Mouse (Mus musculus) cerebellum, adult 9-10 months (tissue): ENCODE results near the gene Lamtor4.

ENCODE experiments used
- DNase-seq: peaks from one replicate; pipeline ENCODE4 v3.0.0; 2022

Lamtor4 gene

DNA sequence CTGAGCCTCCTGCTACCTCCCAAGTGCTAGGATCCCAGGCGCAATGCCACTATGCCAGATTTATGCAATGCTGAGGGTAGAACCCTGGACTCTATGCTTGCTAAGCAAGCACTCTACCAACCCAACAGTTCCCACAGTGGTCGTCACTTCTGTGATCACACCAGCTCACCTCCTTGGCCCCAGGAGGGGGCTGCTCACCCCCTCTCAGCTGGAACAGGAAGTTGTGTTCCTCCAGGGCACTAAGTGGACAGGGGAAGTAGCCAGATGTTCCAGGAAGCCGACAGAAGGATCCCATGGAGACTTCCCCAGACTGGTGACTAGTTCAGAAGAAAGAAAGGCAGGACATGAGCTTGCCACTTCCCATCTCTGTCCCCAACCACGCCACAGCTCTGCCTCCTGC, 6.7 kb downstream of the Lamtor4 start:
- DNase-seq: no peak

DNA sequence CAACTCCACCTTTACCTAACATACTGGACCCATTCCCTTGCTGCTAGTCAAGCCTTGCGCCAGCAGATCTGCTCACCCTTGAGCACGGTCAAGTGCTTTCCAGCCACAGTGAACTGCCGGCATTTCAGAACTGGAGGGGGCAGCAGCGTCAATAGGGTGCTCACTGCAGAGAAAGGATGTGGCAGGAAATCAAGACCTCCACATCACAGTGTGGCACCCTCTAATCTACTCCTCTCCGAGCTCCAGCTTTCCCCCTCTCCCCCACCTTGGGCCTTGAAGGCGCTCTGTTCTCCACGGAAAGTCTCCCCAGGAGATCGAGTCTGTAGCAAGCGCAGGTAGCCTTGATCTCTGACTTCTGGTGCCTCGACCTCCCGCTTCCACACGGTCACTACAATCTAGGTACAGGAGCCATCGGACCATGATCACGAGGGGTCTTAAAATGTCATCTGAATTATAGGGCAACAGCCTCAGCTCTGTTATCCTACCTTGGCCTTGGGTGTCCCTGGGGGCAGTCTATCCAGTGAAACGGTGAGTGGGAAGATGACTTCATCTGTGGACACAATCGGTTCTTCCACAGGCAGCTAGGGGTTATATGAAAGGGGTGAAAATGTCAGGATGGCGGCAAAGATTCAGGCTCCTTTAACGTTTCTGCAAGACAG, 7.4 kb downstream of the Lamtor4 start:
- DNase-seq: no peak

DNA sequence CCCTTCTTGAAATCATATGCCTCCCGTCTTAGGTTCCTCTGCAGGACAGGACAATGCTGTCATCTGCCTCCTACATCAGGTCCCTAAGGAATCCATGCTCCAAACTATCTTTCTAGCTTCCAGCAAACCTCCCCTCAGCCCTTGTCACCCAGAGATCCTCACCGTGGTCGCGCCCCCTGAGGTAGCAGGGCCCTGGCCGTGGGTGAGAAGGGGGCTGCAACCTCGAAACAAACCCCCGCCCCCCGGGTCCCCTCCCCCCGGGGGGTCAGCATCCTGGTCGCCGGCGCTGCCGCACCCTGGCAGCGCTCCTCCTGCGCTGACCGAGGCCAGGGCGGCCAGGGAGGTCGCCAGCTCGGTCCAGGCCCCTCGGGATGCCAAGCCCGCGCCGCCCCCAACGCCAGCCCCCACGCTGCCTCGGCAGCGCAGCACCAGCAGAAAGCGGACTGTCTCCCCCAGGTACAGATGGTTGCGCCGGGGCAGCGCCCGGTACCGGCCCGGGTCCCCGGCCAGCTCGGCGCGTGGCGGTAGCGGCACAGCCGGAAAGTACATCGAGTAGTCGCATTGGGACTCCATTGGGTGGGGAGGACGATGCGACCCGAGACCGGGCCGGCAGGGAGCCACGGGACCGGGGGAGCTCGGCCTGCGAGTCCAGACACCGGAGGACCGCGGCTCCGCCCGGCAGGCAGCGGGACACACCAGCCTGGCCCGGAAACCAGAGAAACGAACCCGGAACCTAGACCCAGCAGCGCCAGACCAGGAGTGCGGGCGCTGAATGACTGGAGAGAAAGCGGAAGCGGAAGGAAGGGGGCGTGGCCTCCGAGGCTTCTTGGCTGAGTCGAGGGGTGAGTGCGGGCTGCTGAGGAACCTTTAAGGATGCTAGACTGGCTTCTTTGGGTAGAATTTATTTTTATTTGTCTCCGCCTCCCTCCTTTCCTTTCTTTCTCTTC, 8.3 kb downstream of the Lamtor4 start, which contains the start of gene BC037034:
BC037034 (minus strand) TSS at position 774 of the 947 bp plus-strand sequence.
- DNase-seq: peak; percentile 91

DNA sequence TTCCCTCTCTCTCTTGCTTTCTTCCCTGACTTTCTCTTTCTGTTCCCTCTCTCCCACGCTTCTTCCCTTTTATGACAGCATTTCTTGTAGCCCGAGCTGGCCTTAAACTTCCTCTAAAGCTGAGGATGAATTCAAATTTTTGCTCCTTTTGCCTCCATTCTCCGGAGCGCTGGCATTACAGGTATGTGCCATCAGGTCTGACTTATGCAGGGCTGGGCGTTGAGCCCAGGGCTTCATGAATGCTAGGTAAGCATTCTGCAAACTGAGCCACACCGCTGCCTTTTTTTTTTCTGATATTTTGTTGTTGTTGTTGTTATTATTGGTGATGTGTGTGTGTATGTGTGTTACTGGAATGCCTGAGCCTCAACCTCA, 8.9 kb downstream of the Lamtor4 start:
- no peak for DNase-seq

DNA sequence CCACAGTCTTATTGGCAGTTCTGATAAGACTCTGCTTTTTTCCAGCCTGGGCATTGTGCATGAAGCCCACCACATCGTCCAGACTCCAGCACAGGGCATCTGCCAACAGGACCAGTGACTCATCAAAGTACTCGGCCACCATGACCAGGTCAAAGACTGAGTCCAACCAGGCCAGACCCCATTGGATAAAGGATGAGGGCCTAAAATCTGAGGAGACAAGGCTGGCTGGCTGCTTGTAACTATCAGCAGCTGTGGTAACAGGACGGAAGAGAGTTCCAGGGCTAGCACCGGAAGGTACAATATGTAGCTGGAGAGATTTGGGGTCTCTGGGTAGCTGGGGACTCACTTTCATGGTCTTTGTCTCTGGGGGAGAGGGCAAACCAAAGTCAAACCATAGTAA, 10.4 kb downstream of the Lamtor4 start:
- DNase-seq: no peak

GRCm38 (mm10) chr5:138267114-138267513, 11.8 kb downstream of the Lamtor4 start:
- no peak for DNase-seq

- no peak for DNase-seq
Measured at GRCm38 (mm10) chr5:138268980-138269379, 13.7 kb downstream of the Lamtor4 start.

GRCm38 (mm10) chr5:138271232-138271631, 15.9 kb downstream of the Lamtor4 start:
- DNase-seq: no peak

GRCm38 (mm10) chr5:138272409-138272923, 17.2 kb downstream of the Lamtor4 start, which contains the start of gene Gal3st4:
Gal3st4 (minus strand) TSS chr5:138272840.
- no peak for DNase-seq

DNA sequence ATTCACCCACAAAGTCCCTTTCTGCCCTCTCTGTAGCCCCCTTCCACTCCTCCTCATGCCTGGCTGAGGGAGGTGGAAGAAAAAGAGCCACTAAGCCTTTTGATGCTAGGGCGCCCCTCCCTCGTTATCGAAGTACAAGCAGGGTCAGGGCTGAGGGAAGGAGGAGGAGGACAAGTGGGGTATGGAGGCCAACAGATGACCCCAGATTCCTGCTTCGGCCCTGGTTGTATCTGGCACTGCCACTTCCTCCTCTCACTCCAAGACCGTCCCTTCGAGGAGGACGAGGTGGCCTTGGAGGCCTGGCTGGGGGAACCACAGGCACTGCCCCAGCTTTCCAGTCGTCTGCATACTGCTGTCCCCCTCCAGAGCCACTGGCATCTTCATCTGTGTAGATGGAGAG, 18.9 kb downstream of the Lamtor4 start:
- DNase-seq: no peak

DNA sequence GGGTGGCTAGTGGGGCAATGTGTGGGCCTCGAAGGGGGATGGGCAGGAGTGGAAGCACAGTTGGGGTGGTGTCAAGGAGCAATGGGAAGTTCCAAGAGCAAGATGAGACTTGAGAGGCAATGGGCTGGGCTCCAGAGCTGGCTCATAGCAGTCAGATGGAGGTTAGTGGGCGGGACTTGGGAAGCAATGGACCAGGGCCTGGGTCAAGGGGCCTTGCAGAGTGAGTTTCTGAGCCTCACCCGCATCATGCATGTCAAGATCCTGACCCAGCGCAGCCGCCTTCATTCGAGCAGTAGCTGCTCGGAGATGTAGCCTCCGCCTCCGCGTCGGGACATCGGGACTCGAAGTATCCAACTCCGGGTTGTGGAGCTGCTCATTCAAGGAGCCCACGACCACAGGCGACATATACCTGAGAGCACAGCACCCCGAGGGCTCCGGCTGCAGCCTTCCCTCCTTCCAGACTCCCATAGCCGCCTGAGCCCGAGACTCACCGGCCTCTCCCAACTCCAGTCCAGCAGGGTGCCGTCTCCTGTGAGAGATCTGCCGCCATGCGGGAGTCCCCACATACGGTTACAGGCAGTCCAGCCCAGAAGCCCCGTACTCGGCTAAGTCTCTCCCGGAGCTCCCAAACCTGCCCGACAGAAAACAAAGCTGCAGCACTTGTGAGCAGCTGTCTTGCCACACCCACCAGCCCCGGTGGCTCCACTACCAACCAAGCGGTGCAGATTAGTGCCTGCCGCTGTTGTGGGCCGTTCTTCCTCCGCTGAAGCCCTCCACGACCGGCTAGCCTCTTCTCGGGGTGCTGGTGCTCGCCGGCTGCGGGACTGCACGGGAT, 20.2 kb downstream of the Lamtor4 start:
- no peak for DNase-seq

- no peak for DNase-seq
Measured at GRCm38 (mm10) chr5:138277994-138278393, 22.7 kb downstream of the Lamtor4 start.

GRCm38 (mm10) chr5:138279585-138280424, 24.5 kb downstream of the Lamtor4 start, which contains the start of the genes Gm43720, Gpc2 and Stag3:
Gm43720 (minus strand) TSS chr5:138279958.
Gpc2 (minus strand) TSS chr5:138280005.
Stag3 (plus strand) TSS chr5:138280240.
- DNase-seq: peak; percentile 39

- DNase-seq: no peak
Measured at GRCm38 (mm10) chr5:138280425-138280768, 25.1 kb downstream of the Lamtor4 start.

DNA sequence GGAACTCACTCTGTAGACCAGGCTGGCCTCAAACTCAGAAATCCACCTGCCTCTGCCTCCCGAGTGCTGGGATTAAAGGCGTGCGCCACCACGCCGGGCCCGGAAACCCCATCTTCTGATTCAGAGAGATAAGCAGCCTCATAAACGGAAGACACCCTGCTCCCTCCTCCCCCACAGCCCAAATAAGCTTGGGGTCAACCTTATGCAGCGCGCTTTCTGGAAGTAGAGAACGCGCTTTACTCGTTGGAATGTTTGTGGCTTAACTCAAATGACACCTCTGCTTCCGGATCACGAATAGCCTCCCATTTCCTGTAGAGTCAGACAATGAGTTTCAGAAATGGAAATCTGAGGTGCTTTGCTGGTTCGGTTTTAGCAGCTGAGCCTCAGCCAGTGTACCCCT, 25.5 kb downstream of the Lamtor4 start:
- no peak for DNase-seq

- no peak for DNase-seq
Measured at GRCm38 (mm10) chr5:138281798-138282197, 26.5 kb downstream of the Lamtor4 start.

GRCm38 (mm10) chr5:138283540-138283939, 28.3 kb downstream of the Lamtor4 start:
- no peak for DNase-seq

DNA sequence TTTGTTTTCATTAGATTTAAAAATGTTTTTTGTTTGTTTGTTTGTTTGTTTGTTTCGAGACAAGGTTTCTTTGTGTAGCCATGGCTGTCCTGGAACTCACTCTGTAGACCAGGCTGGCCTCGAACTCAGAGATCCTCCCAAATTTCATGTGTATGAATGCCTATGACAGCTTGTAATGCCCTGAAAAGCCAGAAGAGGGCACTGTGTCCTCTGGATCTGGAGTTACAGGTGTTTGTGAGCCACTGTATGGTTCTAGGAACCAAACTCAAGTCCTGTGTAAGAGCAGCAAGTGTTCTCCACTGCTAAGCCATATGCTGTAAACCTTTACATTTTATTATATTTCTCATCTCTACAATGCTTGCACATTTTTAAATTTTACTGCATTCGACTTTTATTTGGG, 32.6 kb downstream of the Lamtor4 start:
- no peak for DNase-seq

DNA sequence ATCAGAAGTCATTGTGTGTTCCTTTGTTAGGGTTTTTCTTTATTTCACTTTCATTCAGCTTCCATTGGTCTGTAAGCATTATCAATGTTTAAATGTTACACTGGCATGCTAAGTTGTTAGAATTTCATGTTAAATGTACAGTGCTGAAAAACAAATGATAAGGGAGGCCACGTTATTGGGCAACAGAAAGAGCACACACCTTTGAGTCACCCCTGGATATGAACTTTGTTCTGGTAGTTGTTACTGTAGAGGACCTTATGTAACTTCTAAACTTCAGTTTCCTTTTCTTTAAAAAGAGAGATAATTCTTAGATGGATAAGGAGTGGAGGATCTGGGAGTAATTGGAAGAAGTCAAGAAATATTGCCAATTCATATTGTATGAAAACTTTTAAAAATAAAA, 36.4 kb downstream of the Lamtor4 start:
- DNase-seq: no peak

- DNase-seq: no peak
Measured at GRCm38 (mm10) chr5:138294158-138294557, 38.9 kb downstream of the Lamtor4 start.

GRCm38 (mm10) chr5:138299613-138300012, 44.3 kb downstream of the Lamtor4 start:
- DNase-seq: no peak
